Mouse (Mus musculus) embryonic facial prominence, embryonic 14.5 days (tissue): ENCODE measurements around the gene Cdkl4. TPM values are rescaled to one million over a fixed set of nuclear protein-coding genes. Genes with fewer than 3 reads are reported as not detected.
A peak's percentile ranks its signal among the peaks of the same experiment; 100 is the strongest.

Experiments used
- ATAC-seq: fragments of 200-750 bp; cut with Nextera tagmentation; 2 replicates; pipeline ENCODE4 v1.8.0; 2017; ENCODE audit warnings: low read depth, moderate number of reproducible peaks, moderate TSS enrichment
- DNase-seq: peaks from one replicate; pipeline ENCODE4 v3.0.0-alpha.2; 2015; ENCODE audit warnings: low spot score
- H3K27ac ChIP-seq: fragments of 300-500 bp; sonication (generic); replicated peaks from 2 replicates; pipeline ENCODE4 v1.5.1; 2014; ENCODE audit warnings: low read depth, mild to moderate bottlenecking, low read length, moderate library complexity
- H3K27me3 ChIP-seq: fragments of 300-500 bp; sonication (generic); replicated peaks from 2 replicates; pipeline ENCODE4 v1.6.1; 2014; ENCODE audit warnings: low read length; ENCODE audit not compliant: control insufficient read depth, insufficient read depth
- H3K36me3 ChIP-seq: fragments of 300-500 bp; sonication (generic); 2 replicates; pipeline ENCODE4 v1.6.1; 2014; ENCODE audit warnings: low read length, mixed read lengths; ENCODE audit not compliant: control insufficient read depth, insufficient read depth
- H3K4me1 ChIP-seq: fragments of 300-500 bp; sonication (generic); 2 replicates; pipeline ENCODE4 v1.6.1; 2014; ENCODE audit warnings: antibody characterized with exemption, low read length; ENCODE audit not compliant: control insufficient read depth, insufficient read depth
- H3K4me2 ChIP-seq: fragments of 300-500 bp; sonication (generic); 2 replicates; pipeline ENCODE4 v1.6.1; 2014; ENCODE audit warnings: low read depth, mild to moderate bottlenecking, low read length, moderate library complexity, mixed read lengths
- H3K4me3 ChIP-seq: fragments of 300-500 bp; sonication (generic); 2 replicates; pipeline ENCODE4 v1.5.1; 2014; ENCODE audit warnings: low read depth, mild to moderate bottlenecking, low read length
- H3K9ac ChIP-seq: fragments of 300-500 bp; sonication (generic); 2 replicates; pipeline ENCODE4 v1.6.1; 2014; ENCODE audit warnings: low read depth, mild to moderate bottlenecking, low read length, moderate library complexity, mixed read lengths
- H3K9me3 ChIP-seq: fragments of 300-500 bp; sonication (generic); 2 replicates; pipeline ENCODE4 v1.6.1; 2016; ENCODE audit warnings: low read length; ENCODE audit not compliant: control insufficient read depth
- WGBS: fragments of 180-500 bp; shearing (Covaris S2); extraction: QIAGEN DNeasy Blood & Tissue Kit; methylation state at CpG from one replicate; pipeline ENCODE4 v1.1.7; 2014; 5-methylcytosine and 5-hydroxymethylcytosine counted together
- polyA plus RNA-seq: library from polyadenylated mRNA; unstranded; fragments of >200 nt; fragmentation: Nextera tagmentation; extraction: Ambion mirVana; gene quantifications from 2 replicates; pipeline ENCODE4 v1.2.1, GENCODE M21; 2014

Cdkl4 gene
- polyA plus RNA-seq, 1 experiment from 2014 or later, result 2.2 TPM

DNA sequence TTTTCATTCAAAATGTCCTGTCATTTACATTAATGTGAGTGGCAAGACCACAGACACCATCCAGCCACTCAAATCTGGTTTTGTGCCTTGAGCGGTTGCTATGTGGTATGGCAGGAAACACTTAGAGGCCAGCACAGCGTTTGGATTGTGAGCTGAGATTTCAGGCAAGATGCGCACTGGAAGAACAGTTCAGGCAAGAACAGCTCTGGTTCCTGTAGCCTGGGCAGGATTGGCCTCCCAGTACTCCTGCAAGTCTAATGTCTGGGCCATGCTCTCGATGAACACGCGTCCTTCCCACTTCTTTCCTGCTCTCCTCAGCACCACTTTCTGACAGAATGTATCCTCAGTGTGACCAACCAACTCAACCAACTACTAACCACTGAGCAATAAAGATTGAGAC lies 5.4 kb upstream of the Cdkl4 start:
- peaks cover 43% of the 10 kb centered on the region for H3K36me3 ChIP-seq
- H3K27me3 ChIP-seq, result no peaks in the 10 kb centered on the region
- H3K27ac ChIP-seq, result no peak overlapping the region
- DNase-seq (no peak), ATAC-seq (no peak)
- 81% methylated on average over 6 of the region's 6 CpGs for WGBS
- no peak overlapping the region for H3K9ac ChIP-seq
- H3K4me3 ChIP-seq, result no peak overlapping the region
- no peak overlapping the region for H3K4me2 ChIP-seq
- no peaks in the 10 kb centered on the region for H3K4me1 ChIP-seq
- no peaks in the 10 kb centered on the region for H3K9me3 ChIP-seq

DNA sequence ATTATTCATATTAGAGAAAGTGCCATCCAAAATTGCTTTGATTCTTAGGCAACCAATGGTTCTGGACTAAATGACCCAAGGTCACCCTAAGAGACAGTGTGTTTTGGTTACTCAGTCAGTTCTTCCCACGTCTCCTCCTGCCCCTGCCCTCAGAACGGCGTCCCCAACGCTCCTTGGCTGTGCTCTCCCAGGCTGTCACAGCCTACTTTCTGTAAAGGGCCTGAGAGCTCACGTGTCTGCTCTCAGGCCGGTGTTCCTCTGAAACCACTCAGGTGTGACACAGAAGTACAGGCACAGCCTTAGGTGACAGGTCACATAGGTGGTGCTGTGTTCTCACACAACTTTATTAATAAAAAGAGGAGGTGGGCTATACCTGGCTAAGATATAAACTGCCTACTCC lies 2.3 kb upstream of the Cdkl4 start:
- 80% methylated on average over 6 of the region's 6 CpGs for WGBS
- peaks cover 32% of the 10 kb centered on the region for H3K36me3 ChIP-seq
- DNase-seq (no peak), ATAC-seq (no peak)
- H3K27ac ChIP-seq, result no peak overlapping the region
- H3K27me3 ChIP-seq, result no peaks in the 10 kb centered on the region
- H3K9ac ChIP-seq, result no peak overlapping the region
- no peaks in the 10 kb centered on the region for H3K9me3 ChIP-seq
- H3K4me1 ChIP-seq, result peaks cover 9% of the 10 kb centered on the region; the same call in 1 of the 2 replicates
- no peak overlapping the region for H3K4me3 ChIP-seq
- H3K4me2 ChIP-seq, result no peak overlapping the region

DNA sequence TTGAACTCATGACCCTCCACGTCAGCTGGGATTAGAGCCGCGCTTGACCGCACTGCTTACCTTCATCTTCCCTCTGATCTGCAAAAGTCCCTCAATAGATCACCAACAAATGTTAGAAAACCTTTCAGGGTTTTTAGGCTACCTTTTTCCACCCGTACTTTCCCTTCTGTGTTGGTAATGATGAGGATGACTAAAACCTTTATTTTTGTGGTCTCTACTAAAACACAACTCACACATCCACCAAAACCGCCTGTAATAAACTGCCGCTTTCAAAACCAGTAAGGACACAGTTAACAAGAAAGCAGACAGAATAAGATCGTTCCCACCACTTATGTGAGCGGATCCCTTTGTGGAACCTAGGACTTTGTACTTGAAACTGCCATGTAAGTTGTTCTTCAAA lies 1.5 kb upstream of the Cdkl4 start:
- DNase-seq, result no peak
- 91% methylated on average over 9 of the region's 9 CpGs for WGBS
- no peak for ATAC-seq

DNA sequence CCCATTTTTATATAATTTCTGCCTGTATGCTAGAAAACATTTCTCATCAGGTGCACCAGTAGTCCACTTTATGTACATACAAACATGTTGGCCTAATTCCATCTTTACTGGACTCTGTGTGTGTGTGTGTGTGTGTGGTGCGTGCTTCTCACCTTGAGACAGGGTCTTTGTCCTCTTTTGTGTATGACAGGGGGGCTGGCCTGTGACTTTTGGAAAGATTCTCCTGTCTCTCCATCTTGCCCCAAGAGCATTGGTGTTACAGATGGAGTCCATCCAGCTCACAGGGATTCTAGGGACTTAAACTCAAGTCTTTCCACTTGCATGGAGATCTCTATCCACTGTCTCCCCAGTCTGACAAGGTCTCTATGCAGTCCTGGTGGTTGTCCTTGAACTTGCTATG lies 428 bp upstream of the Cdkl4 start:
- H3K4me1 ChIP-seq, result peaks cover 9% of the 10 kb centered on the region; the same call in 1 of the 2 replicates
- H3K9me3 ChIP-seq, result no peaks in the 10 kb centered on the region
- peaks cover 14% of the 10 kb centered on the region for H3K36me3 ChIP-seq
- no peak overlapping the region for H3K4me2 ChIP-seq
- DNase-seq (no peak), ATAC-seq (no peak)
- H3K27ac ChIP-seq, result no peak overlapping the region
- H3K9ac ChIP-seq, result no peak overlapping the region
- 100% methylated on average over 1 of the region's 1 CpGs for WGBS
- H3K27me3 ChIP-seq, result no peaks in the 10 kb centered on the region
- H3K4me3 ChIP-seq, result no peak overlapping the region

More for the DNA sequence above, 1.5 kb upstream of the Cdkl4 start:
- Histone ChIP-seq H3K27me3 (no peaks in the 10 kb centered on the region), H3K4me2 (no peak overlapping the region), H3K4me3 (no peak overlapping the region), H3K9ac (no peak overlapping the region), H3K36me3 (peaks cover 24% of the 10 kb centered on the region), H3K27ac (no peak overlapping the region), H3K4me1 (peaks cover 9% of the 10 kb centered on the region; the same call in 1 of the 2 replicates), H3K9me3 (no peaks in the 10 kb centered on the region)

DNA sequence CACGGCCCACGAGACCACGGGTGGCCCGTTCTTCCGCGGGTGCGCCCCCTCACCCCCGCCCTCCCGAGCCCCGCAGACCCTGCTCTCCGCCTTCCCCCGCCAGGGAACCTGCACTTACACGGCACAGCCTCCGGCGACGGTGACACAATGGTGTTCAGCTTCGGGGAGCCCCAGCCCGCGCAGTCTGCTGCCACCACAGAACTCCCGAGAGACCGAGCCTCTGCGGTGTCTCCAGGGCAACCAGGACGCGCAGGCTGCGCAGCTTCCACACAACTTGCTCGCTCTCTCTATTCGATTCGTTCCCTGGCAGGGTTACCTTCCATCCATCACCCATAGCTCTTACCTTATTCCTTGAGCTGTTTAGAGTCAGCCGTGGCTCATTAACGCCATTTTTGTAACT lies 399 bp downstream of the Cdkl4 start:
- peaks cover 9% of the 10 kb centered on the region; the same call in 1 of the 2 replicates for H3K4me1 ChIP-seq
- peaks cover 11% of the 10 kb centered on the region for H3K36me3 ChIP-seq
- peak overlapping the region; percentile 47 for H3K4me3 ChIP-seq
- DNase-seq, result peak; percentile 91
- no peaks in the 10 kb centered on the region for H3K27me3 ChIP-seq
- H3K9me3 ChIP-seq, result no peaks in the 10 kb centered on the region
- peak overlapping the region; percentile 70 for H3K9ac ChIP-seq
- ATAC-seq, result peak; percentile 94
- H3K27ac ChIP-seq, result no peak overlapping the region
- WGBS, result 0% methylated on average over 30 of the region's 30 CpGs
- H3K4me2 ChIP-seq, result peak overlapping the region; percentile 92

DNA sequence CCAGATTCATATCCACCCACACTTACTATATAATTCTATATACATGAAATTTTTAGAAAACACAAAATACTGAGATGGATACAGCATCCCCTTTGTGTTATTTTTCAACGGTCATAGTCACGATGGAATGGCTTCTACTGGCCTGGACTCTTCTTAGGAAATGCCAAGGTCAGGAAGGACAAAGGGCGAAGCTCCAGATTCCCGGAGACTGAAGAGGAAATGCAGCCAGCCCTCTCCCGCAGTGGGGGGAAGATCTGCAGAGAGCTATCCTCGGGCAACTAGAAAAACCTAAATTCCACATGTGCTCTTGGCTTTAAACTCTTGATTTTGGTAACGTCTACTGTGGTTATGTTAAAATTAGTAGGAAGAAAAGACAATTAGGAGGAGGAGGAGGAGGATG lies 2.6 kb downstream of the Cdkl4 start:
- DNase-seq, result no peak
- H3K4me1 ChIP-seq, result peaks cover 9% of the 10 kb centered on the region; the same call in 1 of the 2 replicates
- H3K27ac ChIP-seq, result no peak overlapping the region
- no peak overlapping the region for H3K4me3 ChIP-seq
- ATAC-seq, result no peak
- H3K4me2 ChIP-seq, result no peak overlapping the region
- 60% methylated on average over 7 of the region's 7 CpGs for WGBS
- no peaks in the 10 kb centered on the region for H3K36me3 ChIP-seq
- H3K9me3 ChIP-seq, result no peaks in the 10 kb centered on the region
- H3K9ac ChIP-seq, result no peak overlapping the region
- no peaks in the 10 kb centered on the region for H3K27me3 ChIP-seq

DNA sequence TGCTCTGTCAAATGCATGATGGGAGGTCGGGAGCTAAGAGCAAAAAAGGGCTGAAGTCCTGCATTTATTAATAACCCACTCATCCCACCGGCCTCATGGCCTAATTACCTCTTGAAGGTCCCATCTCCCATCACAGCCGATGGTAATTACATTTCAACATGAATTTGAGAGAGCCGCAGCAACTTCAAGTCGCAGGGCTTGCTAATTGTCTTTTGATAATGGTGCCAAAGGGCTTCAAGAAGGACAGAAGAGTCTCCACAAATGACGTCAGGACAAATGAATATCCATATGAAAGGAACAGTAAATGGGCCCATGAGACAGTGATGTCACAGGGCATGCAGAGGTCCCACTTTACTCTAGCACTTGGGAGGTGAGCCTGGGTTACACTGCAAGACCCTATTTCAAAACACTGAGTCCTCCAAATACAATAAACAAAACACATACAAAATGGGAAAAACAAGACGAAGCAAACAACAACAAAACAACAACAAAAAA lies 3.1 kb downstream of the Cdkl4 start:
- Histone ChIP-seq H3K27me3 (no peaks in the 10 kb centered on the region), H3K4me2 (no peak overlapping the region), H3K9me3 (no peaks in the 10 kb centered on the region), H3K36me3 (no peaks in the 10 kb centered on the region), H3K9ac (no peak overlapping the region), H3K4me3 (no peak overlapping the region), H3K4me1 (peaks cover 9% of the 10 kb centered on the region; the same call in 1 of the 2 replicates), H3K27ac (no peak overlapping the region)
- no peak for ATAC-seq
- WGBS, result 81% methylated on average over 7 of the region's 7 CpGs
- no peak for DNase-seq

DNA sequence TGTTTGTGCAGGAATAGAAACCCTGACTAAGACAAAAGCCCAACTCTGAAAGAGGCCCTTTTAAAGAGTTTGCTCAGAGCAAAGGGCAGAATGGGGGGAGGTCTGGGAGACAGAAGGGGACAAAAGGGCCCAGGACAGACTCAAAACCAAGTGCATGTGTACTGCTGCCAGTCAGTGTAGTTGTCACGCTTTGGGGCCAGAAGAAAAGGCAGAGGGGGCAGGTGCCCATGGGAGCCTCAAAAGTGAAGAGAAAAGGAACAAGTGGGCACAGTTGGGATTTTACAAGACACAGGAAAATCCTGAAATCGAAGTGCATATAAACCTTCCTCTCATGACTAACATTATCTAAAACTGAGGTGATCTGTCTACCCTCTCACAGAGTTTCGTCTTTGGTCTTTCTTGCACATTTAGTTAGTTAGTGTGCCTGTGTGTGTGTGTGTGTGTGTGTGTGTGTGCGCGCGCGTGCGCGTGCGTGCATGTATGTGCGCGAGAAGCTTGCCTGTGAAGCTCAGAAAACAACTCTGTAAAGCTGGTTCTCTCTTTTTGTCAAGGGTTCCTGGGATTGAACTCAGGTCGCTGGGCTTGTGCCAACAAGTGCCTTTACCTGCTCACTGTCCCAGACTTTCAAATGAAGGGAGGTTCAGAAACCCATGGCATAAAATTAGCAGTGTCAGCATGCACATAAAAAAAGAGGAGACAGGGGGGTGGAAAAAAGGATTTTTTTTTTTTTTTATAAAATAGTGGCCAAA lies 5.3 kb downstream of the Cdkl4 start:
- no peaks in the 10 kb centered on the region for H3K27me3 ChIP-seq
- ATAC-seq, result no peak
- H3K4me3 ChIP-seq, result no peak overlapping the region
- no peak overlapping the region for H3K27ac ChIP-seq
- H3K4me1 ChIP-seq, result peaks cover 5% of the 10 kb centered on the region; the same call in 1 of the 2 replicates
- H3K36me3 ChIP-seq, result no peaks in the 10 kb centered on the region
- no peak overlapping the region for H3K9ac ChIP-seq
- no peak for DNase-seq
- H3K9me3 ChIP-seq, result no peaks in the 10 kb centered on the region
- 88% methylated on average over 13 of the region's 13 CpGs for WGBS
- no peak overlapping the region for H3K4me2 ChIP-seq

DNA sequence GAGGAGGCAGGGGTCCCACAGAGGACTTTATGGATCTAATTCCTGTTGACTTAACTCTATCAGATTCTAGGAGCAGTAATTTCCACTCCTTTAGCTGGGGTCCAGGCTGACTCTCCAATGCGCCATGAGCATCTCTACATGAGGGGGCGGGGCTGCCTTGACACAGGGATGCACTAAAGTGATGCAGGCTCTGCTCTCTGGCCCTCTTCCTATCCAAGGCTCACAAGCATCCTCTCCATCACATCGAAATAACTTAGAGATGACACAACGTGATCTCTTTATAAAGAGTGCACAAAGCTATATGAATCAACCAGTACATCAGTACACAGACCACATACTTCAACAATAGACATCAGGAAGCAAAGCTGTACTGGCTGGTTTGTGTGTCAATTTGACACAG lies 6.2 kb downstream of the Cdkl4 start:
- no peak for ATAC-seq
- H3K27me3 ChIP-seq, result no peaks in the 10 kb centered on the region
- H3K27ac ChIP-seq, result no peak overlapping the region
- 73% methylated on average over 4 of the region's 4 CpGs for WGBS
- no peak for DNase-seq
- H3K4me3 ChIP-seq, result no peak overlapping the region
- no peaks in the 10 kb centered on the region for H3K36me3 ChIP-seq
- H3K4me2 ChIP-seq, result no peak overlapping the region
- H3K4me1 ChIP-seq, result no peaks in the 10 kb centered on the region
- no peak overlapping the region for H3K9ac ChIP-seq
- H3K9me3 ChIP-seq, result no peaks in the 10 kb centered on the region
